Mouse (Mus musculus): Measurements from ENCODE around the gene Fbxo47. TPM values are rescaled to one million over a fixed set of nuclear protein-coding genes. Genes with fewer than 3 reads are reported as not detected.

Fbxo47 gene
- total RNA-seq, 2 experiments from 2014 or later, result 1.9 to 3.7 TPM

DNA sequence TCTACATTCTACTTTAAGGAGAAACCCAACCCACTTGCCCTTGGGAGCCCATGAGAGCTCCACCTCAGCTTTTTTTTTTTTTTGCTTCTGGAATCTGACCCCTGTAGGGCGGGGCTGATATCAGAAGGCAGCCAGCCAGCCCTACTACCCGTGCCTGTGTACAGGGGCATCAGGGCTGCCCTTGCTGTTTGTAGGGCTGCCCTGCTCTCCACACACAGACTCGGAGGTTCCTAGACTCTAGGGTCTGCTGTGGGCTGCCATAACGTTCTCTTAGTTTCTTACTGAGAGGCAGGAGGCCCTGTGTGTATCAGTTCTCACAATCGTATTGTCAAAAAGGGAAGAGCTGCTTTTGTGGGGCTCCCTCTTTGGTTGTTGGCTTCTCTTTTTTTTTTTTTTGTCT, 66.6 kb downstream of the Fbxo47 start:
- intact Hi-C loops (cut with DNase I), result no loop called here
- no peak for DNase-seq (ENCODE audit: low spot score in 2 of 2)

GRCm38 (mm10) chr11:97816916-97817315, 67.0 kb downstream of the Fbxo47 start:
- intact Hi-C loops (cut with DNase I), result no loop called here
- no peak for DNase-seq (ENCODE audit: low spot score in 2 of 2)

GRCm38 (mm10) chr11:97816176-97816575, 67.8 kb downstream of the Fbxo47 start:
- intact Hi-C loops (cut with DNase I), result no loop called here
- DNase-seq (ENCODE audit: low spot score in 2 of 2), result no peak

GRCm38 (mm10) chr11:97815736-97816135, 68.2 kb downstream of the Fbxo47 start:
- intact Hi-C loops (cut with DNase I), result no loop called here
- DNase-seq (ENCODE audit: low spot score in 2 of 2), result no peak

GRCm38 (mm10) chr11:97813746-97814515, 70.0 kb downstream of the Fbxo47 start:
- DNase-seq (ENCODE audit: low spot score in 2 of 2), result no peak
- intact Hi-C loops (cut with DNase I), result no loop called here

- intact Hi-C loops (cut with DNase I), result no loop called here
- DNase-seq (ENCODE audit: low spot score in 2 of 2), result no peak
These were observed 70.9 kb downstream of the Fbxo47 start for GRCm38 (mm10) chr11:97813085-97813484.

DNA sequence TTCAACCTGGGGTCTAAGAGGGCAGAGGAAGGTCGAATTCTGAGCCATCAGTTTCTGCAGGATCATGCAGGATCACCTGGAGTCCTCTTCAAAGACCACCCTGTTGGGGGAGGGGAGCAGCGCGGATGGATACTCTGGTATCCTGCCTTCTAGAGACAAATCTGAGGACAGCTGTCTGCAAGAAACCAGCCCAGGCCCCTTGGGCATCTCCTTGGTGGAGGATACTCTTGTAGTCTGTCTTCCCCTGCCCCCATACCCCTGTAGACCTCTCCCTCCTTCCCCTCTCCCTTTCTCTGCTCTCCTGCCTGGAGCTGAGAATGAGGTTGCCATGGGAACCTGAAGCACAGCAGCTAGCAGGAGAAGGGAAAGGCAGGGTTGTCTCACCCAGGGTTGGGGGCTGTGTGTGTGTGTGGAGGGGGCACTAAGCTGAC, 71.4 kb downstream of the Fbxo47 start:
- intact Hi-C loops (cut with DNase I), result no loop called here
- no peak for DNase-seq (ENCODE audit: low spot score in 2 of 2)

DNA sequence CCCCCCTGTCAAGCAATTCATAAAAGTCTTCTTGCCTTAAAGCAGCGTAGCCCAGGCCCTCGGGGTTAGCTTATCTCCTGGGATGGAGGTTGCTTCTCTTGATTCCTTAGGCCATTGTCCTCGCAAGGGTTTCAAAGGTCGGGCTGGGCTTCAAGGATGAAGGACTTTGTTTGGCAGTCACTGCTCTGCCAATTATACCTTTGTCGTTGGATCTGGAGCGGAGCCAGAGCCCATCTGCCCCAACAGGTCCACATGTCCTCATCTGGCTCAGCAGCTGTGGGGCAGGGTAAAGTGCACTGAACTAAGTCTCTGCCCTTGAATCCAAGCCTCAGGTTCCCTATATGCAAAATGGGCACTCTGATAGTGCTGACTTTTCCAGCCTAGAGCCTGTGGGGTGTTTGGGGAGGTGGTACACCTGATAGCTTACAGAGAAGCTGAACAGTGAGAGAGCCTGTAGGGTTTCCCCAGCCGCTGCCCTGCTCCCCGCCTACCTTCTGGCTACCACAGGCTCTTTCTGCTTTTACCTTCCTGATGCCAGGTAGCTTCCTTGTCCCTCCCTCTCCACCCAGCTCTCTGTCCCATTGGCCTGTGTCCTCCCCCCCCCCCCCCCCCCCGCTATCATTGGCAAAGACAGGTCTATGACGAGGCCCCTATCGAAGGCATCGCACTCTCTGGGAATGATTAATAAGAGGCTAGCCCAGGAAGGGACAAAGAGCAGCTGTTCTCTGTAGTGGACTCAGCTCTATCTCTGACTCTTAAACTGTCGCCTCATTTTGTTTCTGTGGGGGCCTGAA, 72.2 kb downstream of the Fbxo47 start:
- intact Hi-C loops (cut with DNase I), result no loop called here

DNA sequence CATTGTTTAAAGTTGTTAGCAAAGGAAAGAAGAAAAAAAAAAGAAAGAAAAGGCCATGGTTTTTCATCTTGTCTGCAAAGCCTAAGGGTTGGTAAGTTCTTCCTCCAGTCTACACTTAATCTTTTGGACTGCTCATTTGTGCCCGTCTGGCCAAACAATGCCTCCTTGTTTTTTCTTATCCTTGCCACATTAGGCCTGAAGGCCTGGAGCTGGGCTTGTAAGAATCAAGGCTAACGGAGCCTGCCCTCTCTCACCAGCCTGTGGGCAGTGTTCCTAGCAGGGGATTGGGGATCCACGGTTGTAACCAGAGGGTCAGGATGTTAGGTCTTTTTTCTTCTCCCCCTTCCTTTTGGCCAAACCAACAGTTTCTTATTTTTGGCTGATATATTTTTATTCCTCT, 73.0 kb downstream of the Fbxo47 start:
- intact Hi-C loops (cut with DNase I), result no loop called here
- no peak for DNase-seq (ENCODE audit: low spot score in 2 of 2)

More for the DNA sequence above, 72.2 kb downstream of the Fbxo47 start:
- DNase-seq (ENCODE audit: low spot score in 2 of 2), result no peak

DNA sequence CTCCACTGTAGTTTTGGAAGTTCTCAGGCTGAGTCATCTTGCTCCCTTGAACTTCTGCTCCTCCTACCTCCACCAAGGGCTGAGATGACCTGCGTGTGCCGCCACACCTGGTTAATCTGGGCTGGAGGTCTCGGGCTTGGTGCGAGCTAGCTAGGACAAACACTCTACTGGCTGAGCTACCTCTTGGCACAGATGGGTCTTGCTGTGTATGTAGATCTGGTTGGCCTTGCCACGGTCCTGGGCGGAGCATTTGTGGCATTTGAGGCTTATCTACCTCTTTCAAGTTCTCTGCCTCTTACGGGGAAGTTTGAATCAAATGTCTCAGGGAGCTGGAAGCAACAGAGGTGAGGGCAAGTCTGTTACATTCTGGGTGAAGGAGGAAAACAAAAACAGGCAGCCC, 73.6 kb downstream of the Fbxo47 start:
- intact Hi-C loops (cut with DNase I), result no loop called here
- no peak for DNase-seq (ENCODE audit: low spot score in 2 of 2)

DNA sequence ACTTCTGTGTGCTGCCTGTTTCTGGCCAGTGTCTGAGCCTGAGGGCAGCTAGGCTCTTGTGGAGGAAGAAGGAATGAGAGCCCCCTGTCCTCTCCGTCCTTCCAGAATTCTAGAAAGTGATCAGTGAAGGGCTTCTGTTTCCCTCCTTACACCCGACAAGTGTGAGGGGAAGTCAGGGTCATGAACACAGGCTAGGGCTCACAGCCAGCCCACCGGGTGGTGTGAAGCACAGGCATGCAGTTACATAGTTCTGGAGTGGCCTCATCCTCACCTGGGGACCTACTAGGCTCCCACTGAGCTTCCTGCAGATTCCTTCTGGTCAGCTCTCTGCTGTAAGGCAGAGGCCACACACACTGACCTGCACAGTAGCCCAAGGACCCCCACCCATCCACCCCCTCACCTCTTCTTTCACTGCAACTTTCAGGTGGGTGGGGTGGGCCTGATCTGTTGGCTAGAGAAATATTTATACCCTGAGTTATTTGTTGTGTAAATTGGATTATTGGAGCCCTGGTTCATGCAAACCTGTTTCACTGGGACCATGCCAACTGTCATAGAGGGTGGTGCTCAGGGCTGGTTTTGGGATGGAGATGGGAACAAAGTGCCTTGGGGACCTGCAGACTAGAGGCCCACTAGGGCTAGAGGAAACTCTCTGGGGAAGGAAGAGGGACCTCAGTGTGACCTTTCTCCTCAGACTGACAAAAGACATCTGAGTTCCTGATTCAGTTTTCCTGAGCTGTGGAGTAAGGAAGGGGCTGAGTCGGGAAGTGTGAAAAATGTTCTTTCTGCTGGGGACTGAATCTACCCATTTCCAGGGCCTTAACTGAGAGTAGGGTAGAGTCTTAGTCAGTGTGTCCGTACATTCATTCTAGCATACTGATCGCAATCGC, 74.5 kb downstream of the Fbxo47 start:
- intact Hi-C loops (cut with DNase I), result no loop called here
- DNase-seq (ENCODE audit: low spot score in 2 of 2), result no peak

DNA sequence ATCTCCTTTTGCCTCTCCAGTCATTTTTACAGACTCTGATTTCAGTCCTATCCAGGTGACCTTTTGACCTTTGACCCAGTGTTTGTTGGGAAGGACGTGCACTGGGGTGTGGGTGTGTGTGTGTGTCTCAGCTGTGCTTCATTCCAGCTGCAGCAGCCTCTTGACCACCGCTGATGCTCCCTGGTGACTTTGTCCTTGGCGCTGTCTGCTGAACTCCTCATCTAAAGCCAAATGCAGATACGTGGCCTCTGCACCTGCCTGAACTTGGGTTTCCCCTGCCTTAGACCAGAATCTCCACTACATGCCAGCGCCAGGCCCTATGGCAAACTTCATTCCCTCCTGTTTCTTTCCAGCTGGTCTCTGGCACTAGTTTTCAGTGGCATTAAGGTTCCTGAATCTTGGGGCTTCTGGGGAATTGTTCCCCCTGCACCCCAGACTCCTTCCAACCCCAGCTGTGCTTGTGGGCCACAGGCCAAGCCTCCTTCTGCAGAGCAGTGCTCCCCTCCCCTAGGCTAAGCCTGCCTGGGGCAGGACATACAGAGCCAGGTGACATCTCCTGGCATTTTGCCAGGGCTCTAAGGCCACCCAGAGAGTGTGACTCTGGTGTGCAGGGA, 75.2 kb downstream of the Fbxo47 start:
- DNase-seq (ENCODE audit: low spot score in 2 of 2), result no peak
- intact Hi-C loops (cut with DNase I), result no loop called here

GRCm38 (mm10) chr11:97808093-97808492, 75.9 kb downstream of the Fbxo47 start:
- no peak for DNase-seq (ENCODE audit: low spot score in 2 of 2)
- intact Hi-C loops (cut with DNase I), result no loop called here

DNA sequence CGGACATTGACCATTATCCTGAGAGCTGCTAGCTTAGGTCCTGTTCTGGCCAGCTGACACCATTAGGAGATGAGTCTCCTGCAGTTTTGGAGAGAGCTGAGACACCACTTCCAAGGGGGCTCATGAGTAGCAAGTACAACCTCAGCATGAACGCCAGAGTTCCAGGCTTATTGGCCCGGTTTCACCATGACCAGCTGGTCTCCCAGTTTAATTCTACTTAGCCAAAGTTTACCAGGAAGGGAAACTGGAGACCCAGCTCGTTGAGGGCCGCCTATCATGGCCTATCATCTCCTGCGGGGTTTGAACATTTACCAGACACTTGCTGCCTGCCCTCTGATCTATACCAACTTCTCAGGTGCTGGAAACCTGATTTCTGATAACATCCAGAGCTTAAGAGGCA, 76.3 kb downstream of the Fbxo47 start:
- DNase-seq (ENCODE audit: low spot score in 2 of 2), result no peak
- intact Hi-C loops (cut with DNase I), result no loop called here

GRCm38 (mm10) chr11:97806613-97806964, 77.4 kb downstream of the Fbxo47 start:
- intact Hi-C loops (cut with DNase I), result no loop called here
- no peak for DNase-seq (ENCODE audit: low spot score in 2 of 2)

- no peak for DNase-seq (ENCODE audit: low spot score in 2 of 2)
- intact Hi-C loops (cut with DNase I), result no loop called here
These were observed 78.0 kb downstream of the Fbxo47 start for GRCm38 (mm10) chr11:97805662-97806612.

DNA sequence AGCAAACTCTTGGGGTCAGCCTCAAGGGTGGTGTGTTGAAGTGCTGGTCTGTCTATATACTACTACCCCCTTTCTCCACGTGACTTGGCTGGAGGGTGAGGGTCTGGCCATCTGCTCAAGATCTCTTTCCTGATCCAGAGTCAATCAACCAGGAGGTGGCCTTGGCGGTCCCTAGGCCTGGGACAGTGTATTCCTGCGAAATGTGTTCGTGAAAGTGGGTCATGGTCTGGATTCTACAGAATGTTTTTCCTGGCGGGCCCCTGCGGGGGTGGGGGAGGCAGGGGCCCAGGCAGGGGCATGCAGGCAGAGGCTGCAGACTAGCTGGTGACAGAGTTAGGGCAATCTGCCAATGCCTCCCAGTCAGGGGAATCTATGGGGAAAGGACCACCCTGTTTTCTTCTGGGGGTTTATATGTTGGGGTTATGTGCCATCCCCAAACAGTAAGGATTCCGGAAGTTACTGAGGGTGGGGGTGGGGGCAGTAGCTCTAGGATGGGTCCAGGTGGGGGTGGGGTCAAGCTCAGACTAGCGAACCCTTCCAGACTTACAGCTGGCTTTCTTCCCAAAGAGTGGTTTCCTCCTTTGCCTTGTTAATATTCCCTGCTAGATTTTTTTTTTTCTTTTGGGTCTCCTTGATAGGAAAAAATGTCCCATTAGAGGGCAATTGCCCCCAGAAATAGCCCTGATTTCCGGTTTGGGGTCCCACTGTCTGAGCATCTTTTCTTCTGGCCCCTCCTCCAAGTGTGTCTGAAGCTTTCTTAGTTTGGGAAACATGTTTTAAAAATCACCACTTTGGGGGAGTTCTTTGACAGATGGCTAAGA, 78.9 kb downstream of the Fbxo47 start:
- no peak for DNase-seq (ENCODE audit: low spot score in 2 of 2)
- intact Hi-C loops (cut with DNase I), result no loop called here

- DNase-seq (ENCODE audit: low spot score in 2 of 2), result no peak
- intact Hi-C loops (cut with DNase I), result no loop called here
These were observed 80.1 kb downstream of the Fbxo47 start for GRCm38 (mm10) chr11:97803847-97804246.
